Mouse (Mus musculus) adrenal gland, adult 8-10 months (tissue): ENCODE data around the gene Smc3. TPM values are rescaled to one million over a fixed set of nuclear protein-coding genes. Genes with fewer than 3 reads are reported as not detected.
"Not testable (repeated sequence)": the region's sequence is repeated elsewhere in the genome, so short reads cannot be mapped to it uniquely, and the experiment has no call there.

Experiments used
- DNase-seq: peaks from one replicate; pipeline ENCODE4 v3.0.0; 2022
- total RNA-seq, 4 experiments: library from RNA; stranded (reverse); gene quantifications; 2 replicates each; pipeline ENCODE4 v1.2.4; 2022

The Smc3 gene
- total RNA-seq, 4 experiments from 2014 or later = 28.7 to 41.8 (median 33.2) TPM

- DNase-seq = not testable (repeated sequence)
Measured at GRCm38 (mm10) chr19:53656443-53656842, 56.2 kb downstream of the Smc3 start.

- DNase-seq = no peak
Measured at GRCm38 (mm10) chr19:53657437-53657836, 57.2 kb downstream of the Smc3 start.

GRCm38 (mm10) chr19:53660722-53661420 is 60.7 kb downstream of the Smc3 start:
- no peak for DNase-seq

- DNase-seq = no peak
Measured at GRCm38 (mm10) chr19:53661938-53662722, 61.9 kb downstream of the Smc3 start.

- DNase-seq = no peak
Measured at GRCm38 (mm10) chr19:53664831-53665230, 64.6 kb downstream of the Smc3 start.

- no peak for DNase-seq
Measured at GRCm38 (mm10) chr19:53665391-53665790, 65.2 kb downstream of the Smc3 start.

- DNase-seq = no peak
Measured at GRCm38 (mm10) chr19:53666708-53667107, 66.5 kb downstream of the Smc3 start.

- no peak for DNase-seq
Measured at GRCm38 (mm10) chr19:53668821-53669220, 68.6 kb downstream of the Smc3 start.

GRCm38 (mm10) chr19:53670625-53671141 is 70.5 kb downstream of the Smc3 start:
- DNase-seq = no peak

- no peak for DNase-seq
Measured at GRCm38 (mm10) chr19:53671432-53671831, 71.2 kb downstream of the Smc3 start.

GRCm38 (mm10) chr19:53674131-53674925 is 74.1 kb downstream of the Smc3 start:
- DNase-seq = no peak

- DNase-seq = no peak
Measured at GRCm38 (mm10) chr19:53676228-53676627, 76.0 kb downstream of the Smc3 start.

GRCm38 (mm10) chr19:53676718-53677634 is 76.8 kb downstream of the Smc3 start, which contains the start of gene Rbm20:
Gene Rbm20, plus strand, starts transcription at chr19:53677306.
- DNase-seq = peak; percentile 12

- DNase-seq = no peak
Measured at GRCm38 (mm10) chr19:53679194-53679593, 79.0 kb downstream of the Smc3 start.

GRCm38 (mm10) chr19:53679981-53680380 is 79.8 kb downstream of the Smc3 start:
- no peak for DNase-seq

- no peak for DNase-seq
Measured at GRCm38 (mm10) chr19:53682427-53682826, 82.2 kb downstream of the Smc3 start.

GRCm38 (mm10) chr19:53687592-53687991 is 87.4 kb downstream of the Smc3 start:
- no peak for DNase-seq

- no peak for DNase-seq
Measured at GRCm38 (mm10) chr19:53690816-53691215, 90.6 kb downstream of the Smc3 start.

GRCm38 (mm10) chr19:53694020-53694419 is 93.8 kb downstream of the Smc3 start:
- DNase-seq = no peak
